Mouse (Mus musculus): Measurements from ENCODE around the gene 1700001F09Rik.
"Not testable (repeated sequence)": the region's sequence is repeated elsewhere in the genome, so short reads cannot be mapped to it uniquely, and the experiment has no call there.

DNA sequence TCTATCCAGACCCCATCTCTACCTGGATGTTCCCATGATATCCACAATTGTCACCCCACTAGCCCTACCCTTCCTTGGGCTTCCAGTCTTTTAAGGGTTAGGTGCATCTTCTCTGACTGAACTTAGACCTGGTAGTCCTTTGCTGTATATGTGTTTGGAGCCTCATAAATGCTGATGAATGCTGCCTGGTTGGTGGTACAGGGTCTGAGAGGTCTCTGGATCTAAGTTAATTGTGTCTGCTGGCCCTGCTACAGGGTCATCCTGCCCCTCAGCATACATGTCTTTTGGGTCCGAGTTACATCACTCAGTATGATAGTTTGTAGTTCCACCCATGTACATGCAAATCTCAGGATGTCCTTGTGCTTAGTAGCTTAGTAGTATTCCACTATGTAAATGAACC, 11.6 kb upstream of the 1700001F09Rik start:
- TF ChIP-seq MXI1 (IDR thresholded peaks at IDR 0.05; ENCODE audit: low read depth, low read length); MEF2A (IDR thresholded peaks at IDR 0.05; ENCODE audit: extremely low read depth, insufficient replicate concordance, low read depth, low read length, poor library complexity, severe bottlenecking); CTCF (IDR thresholded peaks at IDR 0.05 in 2 of 3, conservative IDR thresholded peaks at IDR 0.05 in 1 of 3; ENCODE audit: control insufficient read depth in 1 of 3, insufficient read depth in 1 of 3, low read depth in 2 of 3, low read length in 3 of 3, poor library complexity in 1 of 3, severe bottlenecking in 1 of 3): not testable (repeated sequence)

Data from MEL (cell line).